Mouse (Mus musculus) R1 (cell line): ENCODE data around the gene Nphs2.

Source experiments
- DNase-seq: peaks from one replicate; pipeline ENCODE4 v3.0.0-alpha.2; 2018; ENCODE audit warnings: low read depth, low spot score

Gene Nphs2

DNA sequence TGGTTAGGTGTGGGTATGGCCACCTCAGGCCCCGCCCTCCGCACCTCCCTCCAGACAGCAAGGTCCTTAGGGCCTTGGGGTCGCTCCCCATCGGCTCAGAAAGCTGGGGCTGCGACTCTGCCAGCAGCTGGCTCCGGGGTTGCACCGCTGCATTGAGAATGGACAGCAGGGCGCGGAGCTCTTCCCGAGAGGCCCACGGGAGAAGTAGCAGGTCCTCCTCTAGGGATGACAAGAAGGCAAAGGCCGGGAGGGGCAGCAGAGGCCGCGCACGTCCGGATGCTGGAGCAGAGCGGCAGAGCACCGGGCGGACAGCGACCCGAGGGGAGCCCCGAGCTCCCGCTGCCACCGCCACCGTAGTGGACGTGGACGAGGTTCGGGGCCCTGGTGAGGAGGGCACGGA lies at the start of gene Nphs2:
Gene Nphs2, plus strand, starts transcription at position 98 of the 400 bp plus-strand sequence.
- peak; percentile 4 for DNase-seq

DNA sequence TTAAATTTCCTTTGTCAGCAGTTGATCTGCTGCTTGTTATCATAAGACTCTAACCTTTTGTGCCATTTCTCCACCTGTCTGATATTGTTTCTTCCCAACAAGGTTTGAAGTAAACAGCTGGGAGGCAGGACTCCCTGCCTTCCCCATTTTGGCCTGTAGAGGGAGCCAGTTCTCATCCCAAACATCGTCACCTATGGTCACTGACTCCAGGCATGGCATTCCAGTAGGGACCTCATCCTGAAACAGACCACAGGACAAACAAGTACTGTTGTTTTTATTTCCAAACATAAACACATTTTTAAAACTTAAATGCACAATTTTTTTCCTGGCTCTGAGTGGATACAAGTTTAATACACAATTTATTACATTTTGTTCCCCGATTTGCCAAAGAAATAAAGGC lies 47.2 kb upstream of the Nphs2 start:
- peak; percentile 61 for DNase-seq

DNA sequence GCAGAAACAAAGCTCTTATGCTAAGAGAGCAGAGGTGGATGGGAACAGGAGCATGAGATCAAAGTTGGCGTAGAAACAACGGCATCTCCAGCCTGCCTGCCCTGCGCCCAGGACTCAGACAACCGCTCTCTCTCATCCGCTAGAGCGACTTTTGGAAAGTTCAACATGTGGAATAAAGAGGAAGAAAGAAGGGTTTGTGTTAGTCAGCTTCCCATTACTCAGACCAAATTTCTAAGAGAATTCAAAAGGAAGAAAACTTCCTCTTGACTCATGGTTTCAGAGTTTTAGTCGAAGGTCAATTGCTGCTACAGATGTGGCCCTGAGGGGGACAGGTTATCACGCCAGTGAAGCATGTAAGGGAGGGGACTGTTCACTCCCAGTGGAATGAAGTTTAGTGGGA lies 46.6 kb upstream of the Nphs2 start:
- no peak for DNase-seq

DNA sequence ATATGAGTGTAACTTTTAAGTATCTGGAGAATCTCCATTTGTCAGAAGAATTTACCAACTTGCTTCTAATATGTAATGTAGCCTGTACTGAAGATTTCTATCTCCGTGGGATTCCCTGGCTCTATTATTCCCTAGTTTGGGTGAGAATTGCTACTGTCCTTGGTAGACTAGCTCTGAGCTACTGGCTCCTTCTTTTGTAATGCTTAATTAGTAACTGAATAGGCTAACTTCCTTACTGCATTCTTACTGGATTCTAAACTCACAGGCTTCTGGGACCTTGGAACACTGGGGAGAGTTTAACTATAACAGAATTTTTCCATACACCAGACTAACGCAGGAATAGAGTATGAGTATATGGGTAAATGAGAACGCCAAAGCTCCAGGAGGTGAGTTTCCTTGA lies 42.0 kb upstream of the Nphs2 start:
- peak; percentile 84 for DNase-seq

DNA sequence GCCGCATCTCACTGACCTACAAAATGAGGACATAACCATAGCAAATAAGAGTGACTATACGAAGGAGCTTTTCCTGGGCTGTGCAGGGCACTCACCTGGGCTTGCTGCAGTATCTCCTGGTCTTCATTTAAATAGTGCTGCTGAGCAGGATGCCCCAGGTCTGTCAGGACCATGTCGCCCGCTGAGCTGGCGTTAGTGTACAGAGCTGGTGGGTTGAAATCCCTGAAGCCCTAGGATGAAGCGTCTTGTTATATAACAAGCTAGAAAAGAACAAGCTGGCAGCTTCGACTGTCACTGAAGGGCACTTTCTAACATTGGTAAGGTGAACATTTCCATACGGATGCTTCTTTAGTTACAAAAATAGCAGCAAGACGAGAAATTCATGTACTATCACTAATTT lies 40.1 kb upstream of the Nphs2 start:
- no peak for DNase-seq

DNA sequence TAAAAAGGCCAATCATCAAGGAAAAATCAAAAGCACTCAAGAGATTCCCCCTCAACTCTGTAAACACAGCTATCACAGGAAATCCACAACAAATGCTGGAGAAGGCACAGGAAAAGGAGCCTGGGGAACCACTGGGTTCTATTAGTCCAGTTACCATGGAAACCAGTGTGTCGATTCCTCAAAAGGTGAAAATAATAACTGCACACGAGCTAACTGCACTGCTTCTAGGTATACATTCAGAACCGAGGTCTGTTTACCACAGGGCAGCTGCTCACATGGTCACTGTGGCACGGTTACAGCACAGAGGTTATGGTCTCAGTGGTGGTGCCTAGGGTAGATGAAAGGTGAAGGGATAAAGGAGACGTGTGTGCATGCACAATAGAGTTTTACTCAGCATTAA lies 38.9 kb upstream of the Nphs2 start:
- no peak for DNase-seq

DNA sequence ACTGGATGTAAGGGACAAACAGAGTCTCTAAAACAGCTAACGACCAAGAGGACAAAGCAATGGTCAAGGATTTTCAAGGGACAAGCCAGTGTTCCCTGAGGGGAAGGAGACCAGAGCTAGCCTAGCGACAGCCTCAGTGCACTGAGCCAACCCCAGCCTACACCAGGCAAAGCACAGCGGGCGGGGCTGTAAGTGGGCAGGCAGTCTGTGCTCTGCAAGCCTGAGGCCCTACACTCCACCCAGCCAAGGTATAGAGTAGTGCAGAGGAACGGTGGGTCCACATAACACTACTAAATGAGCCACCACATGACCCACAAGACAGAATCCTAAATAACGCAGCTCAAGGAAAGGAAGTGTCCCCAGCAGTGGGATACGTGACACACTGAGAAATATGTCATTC lies 36.9 kb upstream of the Nphs2 start:
- DNase-seq: no peak

DNA sequence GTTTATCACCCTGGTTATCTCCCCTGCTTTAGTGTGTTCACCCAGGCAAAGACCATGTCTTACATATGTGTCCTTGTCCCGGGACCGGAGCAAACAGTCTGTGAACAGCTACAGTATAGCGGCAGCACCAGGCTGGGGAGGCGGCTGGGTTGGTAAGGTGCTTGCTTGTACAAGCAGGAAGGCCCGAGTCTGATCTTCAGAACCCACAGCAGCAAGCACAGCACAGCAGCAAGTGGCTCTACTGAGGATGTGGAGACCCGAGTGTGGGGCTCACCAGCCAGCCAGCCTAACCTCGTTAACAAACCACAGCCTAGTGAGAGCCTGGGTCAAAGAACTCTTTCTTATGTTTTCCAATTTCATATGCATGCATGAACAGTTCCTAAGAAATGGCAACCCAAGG lies 30.4 kb upstream of the Nphs2 start:
- no peak for DNase-seq

DNA sequence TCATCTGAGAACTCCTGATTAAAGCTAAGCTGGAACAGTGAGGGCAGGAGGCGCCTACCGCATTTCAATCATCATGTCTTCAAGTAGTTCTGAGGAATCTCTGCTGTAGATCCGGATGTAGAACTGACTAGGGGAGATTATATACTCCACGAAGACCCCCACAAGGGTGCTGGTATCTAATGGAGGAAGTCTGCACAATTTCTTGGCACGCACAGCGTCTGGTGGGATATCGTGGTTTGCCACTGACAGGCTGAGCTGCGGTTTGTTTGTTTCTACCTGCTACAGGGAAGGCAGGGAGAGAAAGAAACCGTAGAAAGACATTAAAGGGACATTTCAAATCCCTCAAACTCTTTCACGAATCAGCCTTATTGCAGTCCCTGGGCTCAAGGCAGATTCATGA lies 26.3 kb upstream of the Nphs2 start:
- DNase-seq: no peak

- DNase-seq: no peak
Measured at GRCm38 (mm10) chr1:156284851-156285540, 25.5 kb upstream of the Nphs2 start.

GRCm38 (mm10) chr1:156285541-156285896 lies 25.0 kb upstream of the Nphs2 start:
- DNase-seq: no peak

DNA sequence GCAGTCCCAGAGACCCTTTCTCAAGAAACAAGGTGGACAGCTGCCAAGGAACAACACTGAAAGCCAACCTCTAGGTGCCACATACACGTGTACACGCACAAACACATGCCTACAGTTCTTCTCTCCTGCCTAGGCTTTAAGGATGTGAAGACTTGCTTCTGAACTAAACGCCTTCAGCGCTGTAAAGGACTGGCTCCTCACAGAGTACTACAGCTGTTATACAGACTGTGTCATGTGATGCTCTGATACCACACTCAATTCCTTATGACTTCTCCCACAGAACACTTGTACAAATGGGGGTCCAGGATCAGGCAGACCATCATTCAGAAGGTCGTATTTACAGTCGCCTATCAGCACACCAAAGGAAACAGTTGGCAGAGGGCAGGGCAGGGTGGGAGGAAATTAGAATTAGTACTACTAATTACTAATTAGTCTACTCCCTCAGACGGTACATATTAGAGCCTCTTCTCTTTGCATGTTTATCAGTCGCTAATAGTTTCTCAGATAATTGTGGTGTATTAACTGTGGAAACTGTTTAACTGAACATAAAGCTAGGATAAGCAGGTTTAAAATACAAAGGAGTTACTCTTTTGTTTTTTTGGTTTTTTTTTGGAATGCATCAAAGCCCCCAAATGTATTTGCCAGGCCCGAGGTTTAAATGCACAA lies 21.8 kb upstream of the Nphs2 start:
- no peak for DNase-seq

- DNase-seq: peak; percentile 66
Measured at GRCm38 (mm10) chr1:156289222-156289587, 21.3 kb upstream of the Nphs2 start.

- DNase-seq: no peak
Measured at GRCm38 (mm10) chr1:156290016-156290415, 20.5 kb upstream of the Nphs2 start.

GRCm38 (mm10) chr1:156302911-156303749 lies 7.4 kb upstream of the Nphs2 start, which contains the start of gene Tdrd5:
Gene Tdrd5 (minus strand): TSS chr1:156303664.
- peak; percentile 54 for DNase-seq

DNA sequence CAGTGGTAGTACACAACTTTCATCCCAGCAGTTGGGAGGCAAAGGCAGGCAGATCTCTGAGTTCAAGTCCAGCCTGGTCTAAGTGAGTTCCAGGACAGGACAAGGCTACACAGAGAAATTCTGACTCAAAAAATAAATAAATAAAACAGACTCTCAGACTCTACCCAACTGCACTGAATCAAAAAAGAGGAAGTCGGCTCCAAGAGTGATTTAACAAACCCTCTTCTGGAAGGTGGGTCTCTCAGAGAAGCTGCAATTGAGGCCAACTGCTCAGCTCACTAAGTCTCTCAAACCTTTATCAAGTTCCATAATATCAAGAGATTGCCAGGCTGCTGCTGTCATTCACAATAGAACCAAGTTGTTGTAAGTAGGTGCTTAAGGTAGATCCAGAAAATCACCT lies 1.9 kb upstream of the Nphs2 start:
- no peak for DNase-seq

GRCm38 (mm10) chr1:156323126-156323525 lies 12.6 kb downstream of the Nphs2 start:
- no peak for DNase-seq

- no peak for DNase-seq
Measured at GRCm38 (mm10) chr1:156340847-156341246, 30.3 kb downstream of the Nphs2 start.

GRCm38 (mm10) chr1:156344433-156344832 lies 33.9 kb downstream of the Nphs2 start:
- no peak for DNase-seq

DNA sequence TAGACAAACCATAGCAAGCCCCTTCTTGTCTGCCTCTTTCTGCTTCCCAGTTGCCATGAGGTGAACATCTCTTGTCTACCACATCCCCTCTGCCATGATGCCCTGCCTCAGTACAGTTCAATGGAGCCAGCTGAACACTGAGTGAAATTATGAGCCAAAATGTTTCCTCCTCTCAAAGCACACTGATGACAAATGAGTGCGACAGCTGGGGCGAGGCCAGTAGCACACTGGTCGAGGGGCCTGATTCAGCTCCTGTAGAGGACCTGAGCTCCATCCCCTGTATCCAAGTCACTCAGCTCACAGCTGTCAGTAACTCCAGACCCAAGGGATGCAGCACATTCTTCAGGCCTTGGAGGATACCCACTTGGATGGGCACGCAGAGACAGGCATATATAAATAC lies 35.1 kb downstream of the Nphs2 start:
- no peak for DNase-seq

- DNase-seq: no peak
Measured at GRCm38 (mm10) chr1:156349031-156349430, 38.5 kb downstream of the Nphs2 start.

DNA sequence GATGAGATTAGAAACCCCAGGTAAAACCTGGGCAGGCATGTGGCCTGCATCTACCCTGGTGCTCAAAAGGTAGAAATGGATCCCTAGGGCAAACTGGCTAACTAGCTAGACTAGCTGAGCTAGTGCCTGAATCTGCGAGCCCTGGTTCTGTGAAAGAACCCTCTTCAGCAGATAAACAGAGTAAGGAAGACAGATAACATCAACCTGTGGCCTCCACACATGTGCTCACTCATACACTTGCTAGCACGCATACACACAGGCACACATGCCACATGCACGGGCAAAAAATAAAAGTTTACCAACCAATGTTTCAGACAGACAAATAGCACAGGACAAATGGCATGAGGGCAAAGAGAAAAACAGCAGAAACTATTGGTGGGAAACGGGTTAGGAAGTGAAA lies 39.9 kb downstream of the Nphs2 start:
- DNase-seq: no peak

GRCm38 (mm10) chr1:156352466-156352865 lies 41.9 kb downstream of the Nphs2 start:
- no peak for DNase-seq
